Mouse (Mus musculus) layer of hippocampus, adult 9-11 months (tissue): ENCODE data around the gene Spg21.
A peak's percentile ranks its signal among the peaks of the same experiment; 100 is the strongest.

ENCODE experiments used
- DNase-seq: peaks from one replicate; pipeline ENCODE4 v3.0.0; 2022

The Spg21 gene

GRCm38 (mm10) chr9:65460732-65461442 lies at the start of gene Spg21:
Gene Spg21 (plus strand): TSS chr9:65460947.
- DNase-seq, result peak; percentile 94

GRCm38 (mm10) chr9:65411326-65411725 lies 49.4 kb upstream of the Spg21 start:
- peak; percentile 50 for DNase-seq

GRCm38 (mm10) chr9:65417738-65418137 lies 43.0 kb upstream of the Spg21 start:
- no peak for DNase-seq

- DNase-seq, result no peak
Measured at GRCm38 (mm10) chr9:65419633-65420032, 41.1 kb upstream of the Spg21 start.

GRCm38 (mm10) chr9:65422760-65423501 lies 37.8 kb upstream of the Spg21 start, which contains the start of gene Slc51b:
Gene Slc51b (minus strand): TSS chr9:65422955.
- DNase-seq, result no peak

- DNase-seq, result no peak
Measured at GRCm38 (mm10) chr9:65424393-65424792, 36.4 kb upstream of the Spg21 start.

- DNase-seq, result no peak
Measured at GRCm38 (mm10) chr9:65427511-65427910, 33.2 kb upstream of the Spg21 start.

- no peak for DNase-seq
Measured at GRCm38 (mm10) chr9:65428003-65428402, 32.7 kb upstream of the Spg21 start.

GRCm38 (mm10) chr9:65430401-65430800 lies 30.3 kb upstream of the Spg21 start:
- no peak for DNase-seq

- no peak for DNase-seq
Measured at GRCm38 (mm10) chr9:65430921-65431320, 29.8 kb upstream of the Spg21 start.

GRCm38 (mm10) chr9:65432236-65432635 lies 28.5 kb upstream of the Spg21 start:
- peak; percentile 83 for DNase-seq

- no peak for DNase-seq
Measured at GRCm38 (mm10) chr9:65434140-65434539, 26.6 kb upstream of the Spg21 start.

GRCm38 (mm10) chr9:65435211-65435610 lies 25.5 kb upstream of the Spg21 start:
- no peak for DNase-seq

- DNase-seq, result peak; percentile 93
Measured at GRCm38 (mm10) chr9:65435671-65436301, 25.0 kb upstream of the Spg21 start, which contains the start of gene Mtfmt. Gene Mtfmt (plus strand): TSS chr9:65435782.

- DNase-seq, result no peak
Measured at GRCm38 (mm10) chr9:65444692-65445091, 16.1 kb upstream of the Spg21 start.

GRCm38 (mm10) chr9:65447951-65448350 lies 12.8 kb upstream of the Spg21 start:
- DNase-seq, result no peak

GRCm38 (mm10) chr9:65458975-65459374 lies 1.8 kb upstream of the Spg21 start:
- no peak for DNase-seq

- DNase-seq, result no peak
Measured at GRCm38 (mm10) chr9:65460198-65460597, 549 bp upstream of the Spg21 start.

GRCm38 (mm10) chr9:65462544-65462943 lies 1.8 kb downstream of the Spg21 start:
- no peak for DNase-seq

- peak; percentile 58 for DNase-seq
Measured at GRCm38 (mm10) chr9:65464161-65464560, 3.4 kb downstream of the Spg21 start.

- no peak for DNase-seq
Measured at GRCm38 (mm10) chr9:65465241-65465640, 4.5 kb downstream of the Spg21 start.

- DNase-seq, result no peak
Measured at GRCm38 (mm10) chr9:65467686-65468085, 6.9 kb downstream of the Spg21 start.

GRCm38 (mm10) chr9:65472769-65473168 lies 12.0 kb downstream of the Spg21 start:
- no peak for DNase-seq

GRCm38 (mm10) chr9:65479158-65479557 lies 18.4 kb downstream of the Spg21 start:
- DNase-seq, result no peak
